Mouse (Mus musculus): ENCODE results near the gene Hells. TPM values are rescaled to one million over a fixed set of nuclear protein-coding genes. Genes with fewer than 3 reads are reported as not detected.

Hells gene
- total RNA-seq (2014; fragmentation: Nextera tagmentation) (133 TPM in 2 replicates), total RNA-seq (2017) (125 and 129 TPM in 2 replicates)

- peak; percentile 86 for ATAC-seq (replicated peaks; ENCODE audit: poor library complexity, severe bottlenecking)
Observed at GRCm38 (mm10) chr19:38930788-38931565, at the start of gene Hells. Gene Hells (plus strand): TSS chr19:38930915.

- ATAC-seq (replicated peaks; ENCODE audit: poor library complexity, severe bottlenecking), result no peak
Observed at GRCm38 (mm10) chr19:38901146-38902135, 29.3 kb upstream of the Hells start.

GRCm38 (mm10) chr19:38902501-38902900 lies 28.2 kb upstream of the Hells start:
- no peak for ATAC-seq (replicated peaks; ENCODE audit: poor library complexity, severe bottlenecking)

- ATAC-seq (replicated peaks; ENCODE audit: poor library complexity, severe bottlenecking), result no peak
Observed at GRCm38 (mm10) chr19:38913786-38914185, 16.9 kb upstream of the Hells start.

- no peak for ATAC-seq (replicated peaks; ENCODE audit: poor library complexity, severe bottlenecking)
Observed at GRCm38 (mm10) chr19:38914926-38915325, 15.8 kb upstream of the Hells start.

- peak; percentile 75 for ATAC-seq (replicated peaks; ENCODE audit: poor library complexity, severe bottlenecking)
Observed at GRCm38 (mm10) chr19:38915677-38916076, 15.0 kb upstream of the Hells start.

- ATAC-seq (replicated peaks; ENCODE audit: poor library complexity, severe bottlenecking), result no peak
Observed at GRCm38 (mm10) chr19:38928481-38929158, 2.1 kb upstream of the Hells start.

GRCm38 (mm10) chr19:38929471-38930251 lies 1.1 kb upstream of the Hells start:
- 0 out of 2 replicates have a peak, but pooled peaks have one; percentile 3 for ATAC-seq (replicated peaks; ENCODE audit: poor library complexity, severe bottlenecking)

GRCm38 (mm10) chr19:38930252-38930787 lies 395 bp upstream of the Hells start:
- ATAC-seq (replicated peaks; ENCODE audit: poor library complexity, severe bottlenecking), result 0 out of 2 replicates have a peak, but pooled peaks have one; percentile 12

- no peak for ATAC-seq (replicated peaks; ENCODE audit: poor library complexity, severe bottlenecking)
Observed at GRCm38 (mm10) chr19:38931566-38931890, 813 bp downstream of the Hells start.

GRCm38 (mm10) chr19:38944590-38945307 lies 14.0 kb downstream of the Hells start:
- no peak for ATAC-seq (replicated peaks; ENCODE audit: poor library complexity, severe bottlenecking)

- no peak for ATAC-seq (replicated peaks; ENCODE audit: poor library complexity, severe bottlenecking)
Observed at GRCm38 (mm10) chr19:38970741-38971140, 40.0 kb downstream of the Hells start.

- ATAC-seq (replicated peaks; ENCODE audit: poor library complexity, severe bottlenecking), result no peak
Observed at GRCm38 (mm10) chr19:38972581-38972980, 41.9 kb downstream of the Hells start.

GRCm38 (mm10) chr19:38973666-38974065 lies 43.0 kb downstream of the Hells start:
- ATAC-seq (replicated peaks; ENCODE audit: poor library complexity, severe bottlenecking), result peak; percentile 66

GRCm38 (mm10) chr19:38976269-38976668 lies 45.6 kb downstream of the Hells start:
- no peak for ATAC-seq (replicated peaks; ENCODE audit: poor library complexity, severe bottlenecking)

- ATAC-seq (replicated peaks; ENCODE audit: poor library complexity, severe bottlenecking), result peak; percentile 81
Observed at GRCm38 (mm10) chr19:38981966-38982365, 51.3 kb downstream of the Hells start.

- no peak for ATAC-seq (replicated peaks; ENCODE audit: poor library complexity, severe bottlenecking)
Observed at GRCm38 (mm10) chr19:38998248-38998647, 67.5 kb downstream of the Hells start.

- no peak for ATAC-seq (replicated peaks; ENCODE audit: poor library complexity, severe bottlenecking)
Observed at GRCm38 (mm10) chr19:38998676-38999075, 68.0 kb downstream of the Hells start.

- no peak for ATAC-seq (replicated peaks; ENCODE audit: poor library complexity, severe bottlenecking)
Observed at GRCm38 (mm10) chr19:39005132-39005531, 74.4 kb downstream of the Hells start.
